Mouse (Mus musculus): Measurements from ENCODE around the gene Atxn3.

DNA sequence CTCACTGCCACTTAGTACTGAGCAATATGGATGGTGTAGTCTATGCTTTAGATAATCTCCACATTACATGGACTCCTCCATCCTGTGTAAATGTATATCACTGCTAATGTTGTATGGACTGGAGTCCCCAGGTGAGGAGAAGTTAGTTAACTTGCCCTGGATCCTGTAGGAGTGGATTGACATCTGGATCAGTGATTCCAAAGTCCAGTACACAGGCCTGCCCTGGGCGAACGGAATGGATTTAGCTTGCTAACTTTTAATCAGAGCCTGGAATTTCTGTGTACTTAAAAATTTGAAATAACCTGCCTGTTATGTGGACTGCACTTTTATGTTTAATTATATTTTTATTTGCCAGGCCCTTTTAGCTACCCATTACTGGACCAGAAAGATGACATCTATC, 23.5 kb upstream of the Atxn3 start:
- TF ChIP-seq ZNF384 (IDR thresholded peaks at IDR 0.05; ENCODE audit: low read depth, low read length) (no peak), CHD2 (IDR thresholded peaks at IDR 0.05; ENCODE audit: low read depth, low read length) (no peak), ZC3H11A (IDR thresholded peaks at IDR 0.05; ENCODE audit: borderline replicate concordance, low read depth, low read length) (no peak), HCFC1 (IDR thresholded peaks at IDR 0.05; ENCODE audit: borderline replicate concordance, insufficient read depth, low read length) (no peak)
